Mouse (Mus musculus) stomach, embryonic 14.5 days (tissue): ENCODE results near the gene Med17. TPM values are rescaled to one million over a fixed set of nuclear protein-coding genes. Genes with fewer than 3 reads are reported as not detected.
"Not testable (repeated sequence)": the region's sequence is repeated elsewhere in the genome, so short reads cannot be mapped to it uniquely, and the experiment has no call there.

ENCODE experiments used
- ATAC-seq: fragments of 200-750 bp; cut with Nextera tagmentation; 2 replicates; pipeline ENCODE4 v1.8.0; 2017; ENCODE audit warnings: low read depth, moderate TSS enrichment; ENCODE audit not compliant: insufficient number of reproducible peaks, insufficient read depth, low FRiP score
- H3K27ac ChIP-seq: fragments of 300-500 bp; sonication (generic); 2 replicates; pipeline ENCODE4 v1.5.1; 2014; ENCODE audit warnings: mild to moderate bottlenecking, low read length, moderate library complexity, mixed read lengths
- H3K27me3 ChIP-seq: fragments of 300-500 bp; sonication (generic); 2 replicates; pipeline ENCODE4 v1.6.1; 2014; ENCODE audit warnings: low read length, control low read depth, mixed read lengths; ENCODE audit not compliant: control insufficient read depth, insufficient read depth
- H3K36me3 ChIP-seq: fragments of 300-500 bp; sonication (generic); 2 replicates; pipeline ENCODE4 v1.6.1; 2014; ENCODE audit warnings: mild to moderate bottlenecking, control low read depth, low read length, moderate library complexity, mixed read lengths; ENCODE audit not compliant: control insufficient read depth, insufficient read depth
- H3K4me1 ChIP-seq: fragments of 300-500 bp; sonication (generic); 2 replicates; pipeline ENCODE4 v1.6.1; 2014; ENCODE audit warnings: low read length, control low read depth, mixed read lengths; ENCODE audit not compliant: control insufficient read depth, insufficient read depth
- H3K4me2 ChIP-seq: fragments of 300-500 bp; sonication (generic); replicated peaks from 2 replicates; pipeline ENCODE4 v1.6.1; 2014; ENCODE audit warnings: low read depth, low read length, control low read depth
- H3K4me3 ChIP-seq: fragments of 300-500 bp; sonication (generic); 2 replicates; pipeline ENCODE4 v1.5.1; 2014; ENCODE audit warnings: low read depth, low read length, control low read depth
- H3K9ac ChIP-seq: fragments of 300-500 bp; sonication (generic); replicated peaks from 2 replicates; pipeline ENCODE4 v1.6.1; 2014; ENCODE audit warnings: low read depth, mild to moderate bottlenecking, control low read depth, low read length, moderate library complexity, mixed read lengths
- H3K9me3 ChIP-seq: fragments of 300-500 bp; sonication (generic); 2 replicates; pipeline ENCODE4 v1.6.1; 2016; ENCODE audit warnings: low read depth, low read length, control low read depth; ENCODE audit not compliant: control insufficient read depth
- WGBS: fragments of 180-500 bp; shearing (Covaris S2); extraction: QIAGEN DNeasy Blood & Tissue Kit; methylation state at CpG from one replicate; pipeline ENCODE4 v1.1.7; 2014; 5-methylcytosine and 5-hydroxymethylcytosine counted together
- polyA plus RNA-seq: library from polyadenylated mRNA; unstranded; fragments of >200 nt; fragmentation: Nextera tagmentation; extraction: Ambion mirVana; gene quantifications from 2 replicates; pipeline ENCODE4 v1.2.1, GENCODE M21; 2014

Med17 gene
- polyA plus RNA-seq, 1 experiment from 2014 or later = 43.1 TPM

GRCm38 (mm10) chr9:15310179-15310578 lies 30.4 kb upstream of the Med17 start:
- no peak overlapping the region for H3K4me2 ChIP-seq
- H3K9ac ChIP-seq = no peak overlapping the region
- ATAC-seq = no peak
- 87% methylated on average over 1 of the region's 1 CpGs for WGBS
- no peak overlapping the region for H3K27ac ChIP-seq
- H3K4me1 ChIP-seq = peaks cover 16% of the 10 kb centered on the region; the same call in 1 of the 2 replicates
- no peak overlapping the region for H3K4me3 ChIP-seq
- no peaks in the 10 kb centered on the region for H3K27me3 ChIP-seq
- peaks cover 64% of the 10 kb centered on the region for H3K36me3 ChIP-seq
- no peaks in the 10 kb centered on the region for H3K9me3 ChIP-seq

- ATAC-seq = no peak
- Histone ChIP-seq H3K4me3 (peak overlapping the region; percentile 3; the same call in 1 of the 2 replicates), H3K9ac (no peak overlapping the region), H3K4me1 (peaks cover 16% of the 10 kb centered on the region; the same call in 1 of the 2 replicates), H3K36me3 (peaks cover 56% of the 10 kb centered on the region), H3K4me2 (peak overlapping the region; percentile 29), H3K9me3 (no peaks in the 10 kb centered on the region), H3K27me3 (no peaks in the 10 kb centered on the region), H3K27ac (no peak overlapping the region)
- WGBS = 48% methylated on average over 4 of the region's 4 CpGs
Observed at GRCm38 (mm10) chr9:15309425-15309824, 29.7 kb upstream of the Med17 start.

- Histone ChIP-seq H3K27ac (no peak overlapping the region), H3K9ac (peak overlapping the region; percentile 82; the same call in 1 of the 2 replicates), H3K9me3 (no peaks in the 10 kb centered on the region), H3K4me2 (peak overlapping the region; percentile 84; the same call in 1 of the 2 replicates), H3K36me3 (peaks cover 45% of the 10 kb centered on the region), H3K27me3 (no peaks in the 10 kb centered on the region), H3K4me3 (no peak overlapping the region), H3K4me1 (peaks cover 16% of the 10 kb centered on the region; the same call in 1 of the 2 replicates)
- 43% methylated on average over 2 of the region's 2 CpGs for WGBS
- no peak for ATAC-seq
Observed at GRCm38 (mm10) chr9:15308254-15308653, 28.5 kb upstream of the Med17 start.

- no peak for ATAC-seq
- peak overlapping the region; percentile 78 for H3K4me3 ChIP-seq
- peak overlapping the region; percentile 84 for H3K4me2 ChIP-seq
- H3K9ac ChIP-seq = peak overlapping the region; percentile 82
- peaks cover 35% of the 10 kb centered on the region for H3K36me3 ChIP-seq
- 10% methylated on average over 6 of the region's 6 CpGs for WGBS
- no peaks in the 10 kb centered on the region for H3K27me3 ChIP-seq
- no peaks in the 10 kb centered on the region for H3K9me3 ChIP-seq
- peaks cover 16% of the 10 kb centered on the region; the same call in 1 of the 2 replicates for H3K4me1 ChIP-seq
- H3K27ac ChIP-seq = no peak overlapping the region
Observed at GRCm38 (mm10) chr9:15307257-15307656, 27.5 kb upstream of the Med17 start.

- Histone ChIP-seq H3K9ac (peak within 1 kb of the TSS; percentile 82), H3K27me3 (no peaks in the 10 kb centered on the region), H3K27ac (peak within 1 kb of the TSS; percentile 93), H3K9me3 (no peaks in the 10 kb centered on the region), H3K4me3 (peak within 1 kb of the TSS; percentile 78), H3K4me1 (peaks cover 17% of the 10 kb centered on the region; the same call in 1 of the 2 replicates), H3K4me2 (peak within 1 kb of the TSS; percentile 84), H3K36me3 (peaks cover 28% of the 10 kb centered on the region)
- under 1% methylated on average over 35 of the region's 35 CpGs for WGBS
- peak; percentile 74; the same call in 1 of the 2 replicates for ATAC-seq
Observed at GRCm38 (mm10) chr9:15306398-15307119, 26.8 kb upstream of the Med17 start, which contains the start of gene 4931406C07Rik. 4931406C07Rik (minus strand) TSS chr9:15306448.

GRCm38 (mm10) chr9:15305503-15306397 lies 26.0 kb upstream of the Med17 start, which contains the start of gene Taf1d:
Taf1d (plus strand) TSS chr9:15306214.
- Histone ChIP-seq H3K9ac (peak within 1 kb of the TSS; percentile 82), H3K27ac (peak within 1 kb of the TSS; percentile 93), H3K9me3 (no peaks in the 10 kb centered on the region), H3K4me2 (peak within 1 kb of the TSS; percentile 84), H3K36me3 (peaks cover 23% of the 10 kb centered on the region), H3K4me3 (peak within 1 kb of the TSS; percentile 78), H3K27me3 (no peaks in the 10 kb centered on the region), H3K4me1 (peaks cover 22% of the 10 kb centered on the region; the same call in 1 of the 2 replicates)
- peak; percentile 95 for ATAC-seq
- WGBS = 13% methylated on average over 45 of the region's 45 CpGs

- Histone ChIP-seq H3K4me1 (peaks cover 15% of the 10 kb centered on the region; the same call in 1 of the 2 replicates), H3K9me3 (no peaks in the 10 kb centered on the region), H3K27me3 (no peaks in the 10 kb centered on the region), H3K36me3 (no peaks in the 10 kb centered on the region), H3K9ac (no peak overlapping the region), H3K27ac (no peak overlapping the region), H3K4me2 (no peak overlapping the region), H3K4me3 (no peak overlapping the region)
- no peak for ATAC-seq
- WGBS = 57% methylated on average over 2 of the region's 2 CpGs
Observed at GRCm38 (mm10) chr9:15302881-15303280, 23.1 kb upstream of the Med17 start.

- ATAC-seq, H3K4me1 ChIP-seq, H3K36me3 ChIP-seq, H3K9ac ChIP-seq, H3K4me3 ChIP-seq, H3K9me3 ChIP-seq, H3K27ac ChIP-seq, H3K4me2 ChIP-seq, H3K27me3 ChIP-seq: not testable (repeated sequence)
- WGBS = 76% methylated on average over 6 of the region's 6 CpGs
Observed at GRCm38 (mm10) chr9:15302006-15302405, 22.3 kb upstream of the Med17 start.
